Comparison of ENCODE assay signal across 8 mouse cellular contexts in genomic region chr4:128883379-128883781, GRCm38 (mm10). TPM values are rescaled to one million over a fixed set of nuclear protein-coding genes. Genes with fewer than 3 reads are reported as not detected.
DNase-seq lines count a peak whose midpoint lies in the region; ATAC-seq and TF ChIP-seq lines count a peak whose summit lies in the region.

Trim62 (plus strand) TSS chr4:128883580.

- peak within 1 kb of the TSS; percentile 86 for H3K4me3 ChIP-seq in hindbrain, embryonic 13.5 days
- H3K4me3 ChIP-seq in left cerebral cortex, adult 2 months: peak within 1 kb of the TSS; percentile 77
- H3K4me3 ChIP-seq in macrophage (ENCODE audit: inconsistent target): peak within 1 kb of the TSS; percentile 41

- DNase-seq in NIH3T3 (ENCODE audit: low read depth): peak; percentile 86
- peak; percentile 89 for DNase-seq in cerebellum, adult 9-11 months
- peak; percentile 29 to 43 for DNase-seq in frontal cortex, postnatal 25 days (ENCODE audit: low spot score in 2 of 2)
- DNase-seq in left cerebral cortex, adult 2 months (ENCODE audit: extremely low spot score in 1 of 2, low spot score in 2 of 2): peak; percentile 67 to 80
- DNase-seq in right cerebral cortex, adult 2 months (ENCODE audit: low spot score in 2 of 2): peak; percentile 46 to 52
- peak; percentile 29 for DNase-seq in urinary bladder, postnatal 10 days (ENCODE audit: low spot score)

- peak within 1 kb of the TSS; percentile 88 for H3K4me2 ChIP-seq in hindbrain, embryonic 13.5 days

- H3K4me1 ChIP-seq in hindbrain, embryonic 13.5 days (replicated peaks): peaks cover 66% of the 10 kb centered on the region

- H3K36me3 ChIP-seq in hindbrain, embryonic 13.5 days: peaks cover 4% of the 10 kb centered on the region; the same call in 1 of the 2 replicates
- H3K36me3 ChIP-seq in macrophage (ENCODE audit: inconsistent target): no peaks in the 10 kb centered on the region

- H3K79me2 ChIP-seq in macrophage (ENCODE audit: inconsistent target): no peaks in the 10 kb centered on the region

- ATAC-seq in hindbrain, embryonic 13.5 days (ENCODE audit: low FRiP score): peak; percentile 68

- TF ChIP-seq CTCF in left cerebral cortex, adult 2 months (IDR thresholded peaks at IDR 0.05): no peak

- peak within 1 kb of the TSS; percentile 96 for H3K9ac ChIP-seq in hindbrain, embryonic 13.5 days

- under 1% methylated on average over 29 of the region's 37 CpGs for WGBS in hindbrain, embryonic 13.5 days
- WGBS in macrophage (ENCODE audit: missing documents): 0% methylated on average over 37 of the region's 37 CpGs

- no peaks in the 10 kb centered on the region for H3K27me3 ChIP-seq in hindbrain, embryonic 13.5 days

- intact Hi-C loops in left cerebral cortex, adult 2 months (cut with DNase I): no loop called here

- peak within 1 kb of the TSS; percentile 93 for H3K27ac ChIP-seq in hindbrain, embryonic 13.5 days
- H3K27ac ChIP-seq in left cerebral cortex, adult 2 months: peak within 1 kb of the TSS; percentile 77
- no peak within 1 kb of the TSS for H3K27ac ChIP-seq in macrophage

- H3K9me3 ChIP-seq in hindbrain, embryonic 13.5 days: no peaks in the 10 kb centered on the region

RNA-seq across cellular contexts. Expression of gene Trim62, which starts in this region (rescaled TPM):
- polyA plus RNA-seq in hindbrain, embryonic 13.5 days (2015; fragmentation: Nextera tagmentation; extraction: Ambion mirVana): 19.2 and 20.0 TPM in 2 replicates
- total RNA-seq in left cerebral cortex, adult 2 months (2021): 10 to 100 TPM; 15.3 to 18.8 TPM
- total RNA-seq in macrophage (2018; cell fraction: chromatin; rRNA removed): 1 to 10 TPM in 25 of 26 experiments, under 1 TPM in 1; 0.99 to 8.8 (median 4.4) TPM
- total RNA-seq in macrophage (2018; cell fraction: cytosol; rRNA removed): 1 to 10 TPM; 1.3 to 4.5 (median 3.2) TPM
- 1 to 10 TPM in 25 of 26 experiments, under 1 TPM in 1; 0.93 to 8.8 (median 3.4) TPM for total RNA-seq in macrophage (2018; cell fraction: nucleus; rRNA removed)
- 2.5 to 3.6 TPM (median 3.1 TPM) in 3 replicates for polyA plus RNA-seq in macrophage (2018)

Comparison
In these comparisons a context has a peak if more than half of its experiments do, and no peak if none do; other contexts are left out.
1. DNase-seq: peak in every context shown above with its lines; median percentile 89 in cerebellum, adult 9-11 months; 86 in NIH3T3; 74 in left cerebral cortex, adult 2 months; 49 in right cerebral cortex, adult 2 months; 36 in frontal cortex, postnatal 25 days; 29 in urinary bladder, postnatal 10 days.